Mouse (Mus musculus) cerebral cortex, adult 2 months (tissue): ENCODE data around the gene Mx1.

Source experiments
- WGBS: fragments of 180-500 bp; shearing (Covaris S2); methylation state at CpG from one replicate; pipeline ENCODE4 v1.1.7; 2018; 5-methylcytosine and 5-hydroxymethylcytosine counted together

The Mx1 gene

GRCm38 (mm10) chr16:97462481-97463181, at the start of gene Mx1:
Gene Mx1 (minus strand): TSS chr16:97462907.
- 36% methylated on average over 4 of the region's 4 CpGs for WGBS

- WGBS = 93% methylated on average over 12 of the region's 12 CpGs
Measured at GRCm38 (mm10) chr16:97512347-97512751, 49.6 kb upstream of the Mx1 start.

- WGBS = 75% methylated on average over 5 of the region's 5 CpGs
Measured at GRCm38 (mm10) chr16:97510849-97511248, 48.1 kb upstream of the Mx1 start.

GRCm38 (mm10) chr16:97504793-97505192, 42.1 kb upstream of the Mx1 start:
- WGBS = 88% methylated on average over 3 of the region's 3 CpGs

GRCm38 (mm10) chr16:97503849-97504248, 41.1 kb upstream of the Mx1 start:
- 81% methylated on average over 3 of the region's 3 CpGs for WGBS

- WGBS = 91% methylated on average over 7 of the region's 7 CpGs
Measured at GRCm38 (mm10) chr16:97500901-97501300, 38.2 kb upstream of the Mx1 start.

GRCm38 (mm10) chr16:97499450-97499849, 36.7 kb upstream of the Mx1 start:
- 97% methylated on average over 7 of the region's 7 CpGs for WGBS

- WGBS = 90% methylated on average over 3 of the region's 3 CpGs
Measured at GRCm38 (mm10) chr16:97498139-97498538, 35.4 kb upstream of the Mx1 start.

- 67% methylated on average over 5 of the region's 5 CpGs for WGBS
Measured at GRCm38 (mm10) chr16:97497682-97498081, 35.0 kb upstream of the Mx1 start.

GRCm38 (mm10) chr16:97496026-97496425, 33.3 kb upstream of the Mx1 start:
- 67% methylated on average over 3 of the region's 3 CpGs for WGBS

GRCm38 (mm10) chr16:97492369-97492768, 29.7 kb upstream of the Mx1 start:
- WGBS = 88% methylated on average over 1 of the region's 1 CpGs

GRCm38 (mm10) chr16:97478655-97479054, 15.9 kb upstream of the Mx1 start:
- 69% methylated on average over 2 of the region's 2 CpGs for WGBS

GRCm38 (mm10) chr16:97476524-97476923, 13.8 kb upstream of the Mx1 start:
- 87% methylated on average over 1 of the region's 1 CpGs for WGBS

- 71% methylated on average over 3 of the region's 3 CpGs for WGBS
Measured at GRCm38 (mm10) chr16:97475581-97475980, 12.9 kb upstream of the Mx1 start.

GRCm38 (mm10) chr16:97474671-97475070, 12.0 kb upstream of the Mx1 start:
- 88% methylated on average over 2 of the region's 2 CpGs for WGBS

- 86% methylated on average over 4 of the region's 4 CpGs for WGBS
Measured at GRCm38 (mm10) chr16:97467993-97468791, 5.5 kb upstream of the Mx1 start.

GRCm38 (mm10) chr16:97467472-97467871, 4.8 kb upstream of the Mx1 start:
- 78% methylated on average over 3 of the region's 3 CpGs for WGBS

GRCm38 (mm10) chr16:97466182-97466957, 3.7 kb upstream of the Mx1 start:
- WGBS = 59% methylated on average over 4 of the region's 4 CpGs

- WGBS = 89% methylated on average over 2 of the region's 2 CpGs
Measured at GRCm38 (mm10) chr16:97461271-97461670, 1.4 kb downstream of the Mx1 start.

- 89% methylated on average over 1 of the region's 1 CpGs for WGBS
Measured at GRCm38 (mm10) chr16:97459831-97460230, 2.9 kb downstream of the Mx1 start.

- WGBS = 65% methylated on average over 14 of the region's 14 CpGs
Measured at GRCm38 (mm10) chr16:97443670-97444263, 18.9 kb downstream of the Mx1 start.

GRCm38 (mm10) chr16:97441967-97442366, 20.7 kb downstream of the Mx1 start:
- WGBS = 57% methylated on average over 9 of the region's 9 CpGs
